Mouse (Mus musculus) spleen, postnatal 10 days (tissue): ENCODE measurements around the gene Anapc16.

Source experiments
- DNase-seq, 2 experiments: peaks; one replicate each; pipeline ENCODE4 v3.0.0; 2021 to 2022; ENCODE audit warnings: low spot score in 2 of 2

The Anapc16 gene

GRCm38 (mm10) chr10:59971813-59972212 is 31.1 kb downstream of the Anapc16 start:
- DNase-seq = no peak

- no peak for DNase-seq
Observed at GRCm38 (mm10) chr10:59970450-59971062, 32.4 kb downstream of the Anapc16 start.

- peak in 1 of 2 experiments; percentile 51 for DNase-seq
Observed at GRCm38 (mm10) chr10:59969821-59970449, 33.0 kb downstream of the Anapc16 start.

- no peak for DNase-seq
Observed at GRCm38 (mm10) chr10:59967309-59967942, 35.5 kb downstream of the Anapc16 start.

- no peak for DNase-seq
Observed at GRCm38 (mm10) chr10:59966743-59967142, 36.2 kb downstream of the Anapc16 start.

GRCm38 (mm10) chr10:59965788-59966187 is 37.1 kb downstream of the Anapc16 start:
- no peak for DNase-seq

GRCm38 (mm10) chr10:59965362-59965695 is 37.6 kb downstream of the Anapc16 start:
- DNase-seq = no peak

GRCm38 (mm10) chr10:59964504-59965361 is 38.2 kb downstream of the Anapc16 start:
- DNase-seq = no peak

GRCm38 (mm10) chr10:59963609-59964008 is 39.3 kb downstream of the Anapc16 start:
- DNase-seq = no peak

- DNase-seq = no peak
Observed at GRCm38 (mm10) chr10:59959517-59959916, 43.4 kb downstream of the Anapc16 start.

- DNase-seq = no peak
Observed at GRCm38 (mm10) chr10:59958458-59958857, 44.5 kb downstream of the Anapc16 start.

GRCm38 (mm10) chr10:59957171-59958149 is 45.5 kb downstream of the Anapc16 start:
- DNase-seq = no peak

- no peak for DNase-seq
Observed at GRCm38 (mm10) chr10:59956681-59957080, 46.3 kb downstream of the Anapc16 start.

GRCm38 (mm10) chr10:59953564-59954039 is 49.3 kb downstream of the Anapc16 start:
- no peak for DNase-seq

GRCm38 (mm10) chr10:59952781-59953563 is 50.0 kb downstream of the Anapc16 start:
- no peak for DNase-seq

- peak in 1 of 2 experiments; percentile 52 for DNase-seq
Observed at GRCm38 (mm10) chr10:59952152-59952780, 50.7 kb downstream of the Anapc16 start.

GRCm38 (mm10) chr10:59951211-59952151 is 51.5 kb downstream of the Anapc16 start, which contains the start of gene Ddit4:
Gene Ddit4 (minus strand): TSS chr10:59951834.
- DNase-seq = peak; percentile 97 to 99

- peak; percentile 72 to 85 for DNase-seq
Observed at GRCm38 (mm10) chr10:59950716-59951191, 52.2 kb downstream of the Anapc16 start.
